ENCODE assay signal across 22 mouse cellular contexts in genomic region chr5:59700009-59700408, GRCm38 (mm10).
A peak's percentile ranks its signal among the peaks of the same experiment; 100 is the strongest.
DNase-seq lines count a peak whose midpoint lies in the region; ATAC-seq and TF ChIP-seq lines count a peak whose summit lies in the region.
"Had no signal": no experiment of that assay in that cellular context is flagged by ENCODE, and none has a peak within 500 bp of the region (broad histone marks: within the 10 kb centered on the region; RNA-seq: fewer than 3 reads in every experiment).

No protein-coding gene starts in this region.

- peak; percentile 3 for DNase-seq in adrenal gland, postnatal 14 days
- no peak for DNase-seq in adrenal gland, adult 8-10 months
- peak; percentile 13 for DNase-seq in hindbrain, postnatal 0 days (ENCODE audit: low spot score)
- DNase-seq in retina, adult 2 months (ENCODE audit: low read depth, low spot score) = peak; percentile 11
- no peak for DNase-seq in retina, embryonic 14.5 days (ENCODE audit: low spot score)
- no peak for DNase-seq in embryo, embryonic 10 days (ENCODE audit: low spot score)
- DNase-seq: cerebellum, adult 11 months; cerebellum, adult 9-11 months; gastrocnemius, postnatal 36 days; heart, adult 18-20 months; heart, postnatal 10 days; heart, postnatal 4 days; kidney, adult 18-20 months had no signal

- no peak overlapping the region for H3K9ac ChIP-seq in hindbrain, postnatal 0 days (replicated peaks; ENCODE audit: low read length)
- no peak overlapping the region for H3K9ac ChIP-seq in hindbrain, embryonic 13.5 days
- H3K9ac ChIP-seq: embryonic facial prominence, embryonic 12.5 days; forebrain, embryonic 12.5 days; hindbrain, embryonic 12.5 days; intestine, embryonic 15.5 days had no signal

- no peaks in the 10 kb centered on the region for H3K27me3 ChIP-seq in hindbrain, postnatal 0 days (ENCODE audit: insufficient read depth, low read length)
- no peaks in the 10 kb centered on the region for H3K27me3 ChIP-seq in hindbrain, embryonic 13.5 days
- H3K27me3 ChIP-seq: CH12.LX; embryonic facial prominence, embryonic 12.5 days; forebrain, embryonic 12.5 days; hindbrain, embryonic 12.5 days; intestine, embryonic 15.5 days; Patski had no signal

- TF ChIP-seq CTCF in hindbrain, postnatal 0 days (IDR thresholded peaks at IDR 0.05; ENCODE audit: low read depth) = no peak

- H3K4me3 ChIP-seq in hindbrain, postnatal 0 days (ENCODE audit: low read length) = no peak overlapping the region
- H3K4me3 ChIP-seq in hindbrain, embryonic 13.5 days = no peak overlapping the region
- H3K4me3 ChIP-seq: embryonic facial prominence, embryonic 12.5 days; forebrain, embryonic 12.5 days; heart, embryonic 10.5 days; hindbrain, embryonic 12.5 days; intestine, embryonic 15.5 days had no signal

- H3K27ac ChIP-seq in hindbrain, postnatal 0 days = no peak overlapping the region
- no peak overlapping the region for H3K27ac ChIP-seq in hindbrain, embryonic 13.5 days
- H3K27ac ChIP-seq: embryonic facial prominence, embryonic 12.5 days; forebrain, embryonic 12.5 days; heart, embryonic 10.5 days; hindbrain, embryonic 12.5 days; intestine, embryonic 15.5 days had no signal

- H3K4me2 ChIP-seq in hindbrain, postnatal 0 days (ENCODE audit: low read depth, low read length) = no peak overlapping the region
- no peak overlapping the region for H3K4me2 ChIP-seq in hindbrain, embryonic 13.5 days
- H3K4me2 ChIP-seq: embryonic facial prominence, embryonic 12.5 days; forebrain, embryonic 12.5 days; hindbrain, embryonic 12.5 days; intestine, embryonic 15.5 days had no signal

- ATAC-seq in hindbrain, postnatal 0 days = no peak
- no peak for ATAC-seq in hindbrain, embryonic 13.5 days (ENCODE audit: low FRiP score)
- ATAC-seq: activated CD4-positive, CD25-positive, alpha-beta regulatory T cell, adult 4 months; intestine, embryonic 15.5 days; Patski had no signal

- H3K9me3 ChIP-seq in hindbrain, postnatal 0 days (ENCODE audit: low read length) = no peaks in the 10 kb centered on the region
- H3K9me3 ChIP-seq in hindbrain, embryonic 13.5 days = no peaks in the 10 kb centered on the region
- H3K9me3 ChIP-seq: embryonic facial prominence, embryonic 12.5 days; forebrain, embryonic 12.5 days; heart, embryonic 10.5 days; hindbrain, embryonic 12.5 days; intestine, embryonic 15.5 days had no signal

- H3K36me3 ChIP-seq in hindbrain, postnatal 0 days (ENCODE audit: insufficient read depth, low read length) = no peaks in the 10 kb centered on the region
- H3K36me3 ChIP-seq in hindbrain, embryonic 13.5 days = no peaks in the 10 kb centered on the region
- H3K36me3 ChIP-seq: embryonic facial prominence, embryonic 12.5 days; forebrain, embryonic 12.5 days; heart, embryonic 10.5 days; hindbrain, embryonic 12.5 days; intestine, embryonic 15.5 days had no signal

- no peaks in the 10 kb centered on the region for H3K4me1 ChIP-seq in hindbrain, postnatal 0 days (ENCODE audit: insufficient read depth, low read length)
- H3K4me1 ChIP-seq in hindbrain, embryonic 13.5 days (replicated peaks) = no peaks in the 10 kb centered on the region
- H3K4me1 ChIP-seq: embryonic facial prominence, embryonic 12.5 days; forebrain, embryonic 12.5 days; heart, embryonic 10.5 days; hindbrain, embryonic 12.5 days; intestine, embryonic 15.5 days had no signal

Comparison
In these comparisons a context has a peak if more than half of its experiments do, and no peak if none do; other contexts are left out.
1. DNase-seq: peak in adrenal gland, postnatal 14 days (single experiment), hindbrain, postnatal 0 days (single experiment) and retina, adult 2 months (single experiment); none in adrenal gland, adult 8-10 months (single experiment), retina, embryonic 14.5 days (single experiment) and embryo, embryonic 10 days (single experiment).